Mouse (Mus musculus): Measurements from ENCODE around the gene Irgm2. TPM values are rescaled to one million over a fixed set of nuclear protein-coding genes. Genes with fewer than 3 reads are reported as not detected.
"Not testable (repeated sequence)": the region's sequence is repeated elsewhere in the genome, so short reads cannot be mapped to it uniquely, and the experiment has no call there.

Gene Irgm2
- total RNA-seq, 1 experiment from 2014 or later = 8.8 TPM

- no peak for ATAC-seq (replicated peaks; ENCODE audit: insufficient number of reproducible peaks, low FRiP score, low TSS enrichment, poor library complexity, severe bottlenecking)
Measured at GRCm38 (mm10) chr11:58210321-58210886, 11.0 kb downstream of the Irgm2 start.

DNA sequence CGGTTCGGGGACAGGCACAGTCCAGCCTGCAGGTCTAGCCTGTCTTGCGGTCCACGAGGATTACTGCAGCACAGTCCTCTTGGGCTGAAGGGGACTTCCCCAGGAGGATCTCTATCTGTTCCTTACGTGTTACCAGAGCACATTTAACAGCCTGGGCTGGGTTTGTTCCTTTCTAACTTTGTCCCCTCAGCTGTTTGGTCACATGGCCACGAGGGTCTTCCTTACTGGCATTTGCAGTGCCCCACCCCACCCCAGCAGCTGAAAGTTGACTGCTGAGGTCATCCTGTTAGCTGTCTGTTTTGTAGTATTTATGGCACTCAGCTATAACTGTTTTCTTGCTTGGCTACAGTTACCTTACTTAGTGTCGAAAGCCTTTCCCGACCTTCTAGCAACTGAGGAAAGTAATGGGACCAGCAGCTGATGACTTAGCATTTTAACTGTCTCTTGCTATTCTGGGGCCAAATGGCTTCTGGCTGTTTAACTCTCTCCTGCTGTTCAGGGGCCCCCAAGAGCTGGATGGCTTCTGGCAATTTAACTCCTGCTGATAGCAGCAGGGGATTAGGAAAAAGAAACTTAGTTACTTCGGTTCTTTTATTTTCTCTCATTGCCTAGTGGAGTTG is 11.8 kb downstream of the Irgm2 start:
- ATAC-seq (replicated peaks; ENCODE audit: insufficient number of reproducible peaks, low FRiP score, low TSS enrichment, poor library complexity, severe bottlenecking) = no peak

DNA sequence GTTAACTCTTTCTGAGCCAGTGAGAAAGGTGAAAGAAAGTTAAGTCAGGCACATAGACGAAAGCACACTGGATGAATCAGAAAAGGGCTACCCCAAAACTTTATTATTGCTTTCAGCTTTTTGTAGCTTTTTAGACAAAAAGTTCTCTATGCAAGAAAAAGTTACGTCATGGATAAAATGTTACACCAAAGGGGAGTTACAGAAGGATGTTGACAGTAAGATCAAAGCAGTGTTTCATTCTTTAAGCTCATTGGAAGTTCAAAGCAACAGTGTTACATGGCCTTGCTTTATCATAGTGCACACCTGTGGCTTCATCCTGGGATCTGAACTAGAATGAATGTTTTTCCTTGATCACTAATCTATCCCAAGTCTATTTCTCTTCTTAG is 12.3 kb downstream of the Irgm2 start:
- no peak for ATAC-seq (replicated peaks; ENCODE audit: insufficient number of reproducible peaks, low FRiP score, low TSS enrichment, poor library complexity, severe bottlenecking)

GRCm38 (mm10) chr11:58213673-58214342 is 14.4 kb downstream of the Irgm2 start:
- no peak for ATAC-seq (replicated peaks; ENCODE audit: insufficient number of reproducible peaks, low FRiP score, low TSS enrichment, poor library complexity, severe bottlenecking)

- peak; percentile 96 for ATAC-seq (replicated peaks; ENCODE audit: insufficient number of reproducible peaks, low FRiP score, low TSS enrichment, poor library complexity, severe bottlenecking)
Measured at GRCm38 (mm10) chr11:58214391-58215048, 15.1 kb downstream of the Irgm2 start.

- ATAC-seq (replicated peaks; ENCODE audit: insufficient number of reproducible peaks, low FRiP score, low TSS enrichment, poor library complexity, severe bottlenecking) = not testable (repeated sequence)
Measured at GRCm38 (mm10) chr11:58215049-58215430, 15.6 kb downstream of the Irgm2 start.

GRCm38 (mm10) chr11:58215814-58216213 is 16.4 kb downstream of the Irgm2 start:
- ATAC-seq (replicated peaks; ENCODE audit: insufficient number of reproducible peaks, low FRiP score, low TSS enrichment, poor library complexity, severe bottlenecking) = no peak

DNA sequence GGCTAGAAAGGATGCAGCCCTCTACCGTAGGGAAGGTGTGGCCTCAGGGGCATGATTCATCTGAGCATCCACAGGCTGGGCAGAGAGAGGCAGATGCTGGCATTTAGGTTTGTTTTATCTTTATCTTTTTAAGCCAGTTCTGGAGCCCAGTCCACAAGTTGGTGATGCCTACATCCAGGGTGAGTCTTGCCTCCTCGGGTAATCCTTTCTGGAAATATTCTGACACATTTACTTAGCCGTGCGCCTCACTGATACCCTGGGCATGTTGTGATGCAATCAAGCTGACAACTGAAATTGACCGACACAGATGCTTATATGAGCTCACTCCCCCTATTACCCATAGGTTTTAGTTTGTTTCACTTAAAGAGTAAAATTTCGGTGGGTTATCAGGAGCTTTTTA is 17.4 kb downstream of the Irgm2 start:
- no peak for ATAC-seq (replicated peaks; ENCODE audit: insufficient number of reproducible peaks, low FRiP score, low TSS enrichment, poor library complexity, severe bottlenecking)

DNA sequence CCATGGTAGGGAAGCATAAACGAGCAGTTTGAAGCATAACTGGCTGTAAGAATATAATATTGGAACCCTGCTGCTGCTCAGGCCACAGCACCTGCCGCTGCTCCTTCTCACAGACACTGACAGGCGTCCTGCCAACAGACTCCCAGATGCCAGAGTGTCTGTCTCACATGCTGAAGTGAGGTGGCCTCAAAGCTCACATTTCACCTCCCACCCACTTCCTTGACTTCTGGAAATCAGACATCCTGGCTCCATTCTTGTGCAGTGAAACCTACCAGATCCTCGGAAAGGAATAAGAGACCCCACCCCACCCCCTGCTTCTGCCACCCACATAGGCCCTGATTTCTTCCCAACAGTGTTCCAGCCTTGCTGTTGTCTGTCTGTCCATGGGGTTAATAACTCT is 24.3 kb downstream of the Irgm2 start:
- ATAC-seq (replicated peaks; ENCODE audit: insufficient number of reproducible peaks, low FRiP score, low TSS enrichment, poor library complexity, severe bottlenecking) = no peak

- peak; percentile 63 for ATAC-seq (replicated peaks; ENCODE audit: insufficient number of reproducible peaks, low FRiP score, low TSS enrichment, poor library complexity, severe bottlenecking)
Measured at GRCm38 (mm10) chr11:58224313-58224712, 24.9 kb downstream of the Irgm2 start.

- ATAC-seq (replicated peaks; ENCODE audit: insufficient number of reproducible peaks, low FRiP score, low TSS enrichment, poor library complexity, severe bottlenecking) = not testable (repeated sequence)
Measured at GRCm38 (mm10) chr11:58224872-58225271, 25.5 kb downstream of the Irgm2 start.

DNA sequence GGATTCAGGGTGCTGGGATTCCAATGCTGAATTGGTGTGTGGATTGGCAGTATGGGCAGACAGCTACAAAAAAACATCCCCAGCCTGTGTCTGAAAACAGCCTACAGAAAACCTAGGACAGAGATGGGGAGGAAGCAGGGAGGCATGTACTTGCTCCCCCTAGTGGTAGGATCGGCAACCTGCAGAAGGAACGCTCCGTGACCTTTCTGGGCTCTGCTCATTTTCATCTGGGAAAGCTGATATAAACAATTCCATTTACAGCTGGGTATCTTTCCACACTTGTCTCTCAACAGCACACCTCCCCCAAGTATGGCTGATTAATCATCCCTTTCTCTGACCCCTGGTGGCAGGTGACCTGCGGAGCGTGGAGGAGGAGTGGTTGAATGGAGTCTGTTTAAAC is 26.2 kb downstream of the Irgm2 start:
- ATAC-seq (replicated peaks; ENCODE audit: insufficient number of reproducible peaks, low FRiP score, low TSS enrichment, poor library complexity, severe bottlenecking) = peak; percentile 82

GRCm38 (mm10) chr11:58226425-58226824 is 27.0 kb downstream of the Irgm2 start:
- ATAC-seq (replicated peaks; ENCODE audit: insufficient number of reproducible peaks, low FRiP score, low TSS enrichment, poor library complexity, severe bottlenecking) = no peak

GRCm38 (mm10) chr11:58228021-58228420 is 28.6 kb downstream of the Irgm2 start:
- not testable (repeated sequence) for ATAC-seq (replicated peaks; ENCODE audit: insufficient number of reproducible peaks, low FRiP score, low TSS enrichment, poor library complexity, severe bottlenecking)

GRCm38 (mm10) chr11:58230396-58230910 is 31.0 kb downstream of the Irgm2 start:
- ATAC-seq (replicated peaks; ENCODE audit: insufficient number of reproducible peaks, low FRiP score, low TSS enrichment, poor library complexity, severe bottlenecking) = no peak

DNA sequence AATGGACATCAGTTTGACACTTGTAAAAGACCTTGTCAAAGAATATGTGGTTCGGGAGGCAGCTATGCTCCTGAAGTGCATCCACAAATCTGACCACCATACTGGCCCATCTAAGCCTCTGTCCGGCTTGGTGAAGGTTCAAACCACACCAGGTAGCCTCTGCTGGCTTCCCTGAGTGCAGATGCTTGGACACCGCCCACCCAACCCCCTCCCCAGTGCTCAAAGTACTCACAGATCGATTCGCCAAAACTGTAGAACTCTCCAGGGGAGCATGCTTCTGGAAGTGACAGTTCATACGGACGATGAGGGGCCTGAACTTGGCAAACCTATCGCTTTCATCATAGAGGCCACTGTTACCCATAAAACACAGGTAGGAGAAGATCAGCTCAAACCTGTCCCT is 31.7 kb downstream of the Irgm2 start:
- ATAC-seq (replicated peaks; ENCODE audit: insufficient number of reproducible peaks, low FRiP score, low TSS enrichment, poor library complexity, severe bottlenecking) = no peak

DNA sequence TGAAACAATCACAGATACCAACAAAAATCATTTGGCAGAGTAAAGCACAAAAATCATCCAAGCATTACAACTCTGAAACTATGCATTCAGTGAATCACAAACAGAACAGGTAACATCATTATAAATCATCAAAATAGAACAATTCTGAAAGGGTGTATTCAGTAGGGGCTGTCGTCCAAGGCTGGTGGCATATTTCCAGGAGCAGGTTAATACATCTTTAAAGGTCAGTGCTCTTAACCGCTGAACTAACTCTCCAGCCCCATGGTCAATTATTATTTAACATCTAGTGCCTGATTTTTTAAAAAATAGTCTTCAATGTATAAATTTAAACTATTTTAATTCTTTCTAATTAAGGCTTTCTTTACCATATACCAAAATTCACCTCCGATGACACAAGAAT is 35.1 kb downstream of the Irgm2 start:
- ATAC-seq (replicated peaks; ENCODE audit: insufficient number of reproducible peaks, low FRiP score, low TSS enrichment, poor library complexity, severe bottlenecking) = not testable (repeated sequence)

GRCm38 (mm10) chr11:58235152-58235551 is 35.7 kb downstream of the Irgm2 start:
- ATAC-seq (replicated peaks; ENCODE audit: insufficient number of reproducible peaks, low FRiP score, low TSS enrichment, poor library complexity, severe bottlenecking) = peak; percentile 78
